Mouse (Mus musculus): ENCODE measurements around the gene Kat8.

The Kat8 gene

DNA sequence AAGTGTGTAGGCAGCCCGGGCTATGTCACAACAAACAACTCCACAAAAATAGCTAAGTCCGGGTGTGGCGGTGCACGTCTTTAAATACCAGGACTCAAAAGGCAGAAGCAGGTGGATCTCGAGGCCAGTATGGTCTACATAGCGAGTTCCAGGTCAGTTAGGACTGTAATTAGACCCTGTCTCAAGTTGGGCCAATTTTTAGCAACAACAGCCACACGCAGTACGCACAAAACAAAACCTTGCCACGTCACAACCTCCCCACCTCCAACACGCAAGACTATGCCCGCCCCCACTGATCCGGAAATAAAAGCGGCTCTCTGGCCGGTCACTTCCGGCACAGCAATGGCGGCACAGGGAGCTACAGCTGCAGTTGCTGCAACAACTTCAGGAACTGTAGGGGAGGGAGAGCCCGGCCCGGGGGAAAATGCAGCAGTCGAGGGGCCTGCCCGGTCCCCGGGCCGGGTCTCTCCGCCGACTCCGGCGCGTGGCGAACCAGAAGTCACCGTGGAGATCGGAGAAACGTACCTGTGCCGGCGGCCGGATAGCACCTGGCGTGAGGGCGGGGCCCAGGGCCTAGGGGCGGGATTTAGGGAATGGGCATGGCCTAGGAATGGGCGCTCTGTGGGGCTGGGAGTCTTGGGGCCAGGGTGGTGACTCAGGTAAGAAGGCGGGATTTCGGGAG lies at the start of gene Kat8:
Gene Kat8 (plus strand): TSS at position 327 of the 682 bp plus-strand sequence.
- CTCF ChIA-PET = interaction anchor here (0.7 to 0.8 kb wide), 2 partner anchors 9 to 112 kb away, joined by 3 to 12 read pairs; partner anchors contain the start of gene Hsd3b7

GRCm38 (mm10) chr7:127866434-127866833 lies 45.9 kb upstream of the Kat8 start:
- CTCF ChIA-PET = interaction anchor here (0.6 kb wide), 1 partner anchor 101 kb away, joined by 7 read pairs; no protein-coding TSS in a partner anchor

DNA sequence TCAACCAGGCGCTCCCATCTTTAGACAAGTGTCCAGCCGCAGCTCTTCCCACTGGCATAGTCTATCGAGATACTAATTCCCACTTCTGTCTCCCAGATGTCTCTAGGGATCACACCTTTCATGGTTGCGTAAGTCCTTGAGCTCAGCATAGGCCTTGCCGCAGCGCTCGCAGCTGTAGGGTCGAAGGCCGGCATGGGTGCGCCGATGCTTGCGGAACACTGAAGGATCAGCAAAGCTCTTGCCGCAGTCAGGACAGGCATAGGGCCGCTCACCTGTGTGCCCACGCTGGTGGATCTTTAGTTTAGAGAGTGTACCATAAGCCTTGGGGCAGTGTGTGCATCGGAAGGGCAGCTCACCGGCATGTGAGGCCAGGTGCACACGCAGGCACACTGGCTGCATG lies 44.7 kb upstream of the Kat8 start:
- CTCF ChIA-PET = no interaction called here

GRCm38 (mm10) chr7:127869149-127869810 lies 43.0 kb upstream of the Kat8 start:
- CTCF ChIA-PET = interaction anchor here (0.5 kb wide), 1 partner anchor 187 kb away, joined by 6 read pairs; no protein-coding TSS in a partner anchor

GRCm38 (mm10) chr7:127870136-127870821 lies 42.0 kb upstream of the Kat8 start:
- CTCF ChIA-PET = interaction anchor here (0.5 to 0.6 kb wide), 2 partner anchors 16 to 1117 kb away, joined by 3 to 5 read pairs; no protein-coding TSS in a partner anchor

- CTCF ChIA-PET = interaction anchor here (0.5 to 1.0 kb wide), 6 partner anchors 42 to 577 kb away, joined by 3 to 4 read pairs (median 3); no protein-coding TSS in a partner anchor
Observed at GRCm38 (mm10) chr7:127874812-127875626, 37.3 kb upstream of the Kat8 start.

GRCm38 (mm10) chr7:127875627-127876001 lies 36.7 kb upstream of the Kat8 start:
- CTCF ChIA-PET = interaction anchor here (0.5 to 0.7 kb wide), 4 partner anchors 47 to 578 kb away, joined by 3 to 4 read pairs (median 3); no protein-coding TSS in a partner anchor

DNA sequence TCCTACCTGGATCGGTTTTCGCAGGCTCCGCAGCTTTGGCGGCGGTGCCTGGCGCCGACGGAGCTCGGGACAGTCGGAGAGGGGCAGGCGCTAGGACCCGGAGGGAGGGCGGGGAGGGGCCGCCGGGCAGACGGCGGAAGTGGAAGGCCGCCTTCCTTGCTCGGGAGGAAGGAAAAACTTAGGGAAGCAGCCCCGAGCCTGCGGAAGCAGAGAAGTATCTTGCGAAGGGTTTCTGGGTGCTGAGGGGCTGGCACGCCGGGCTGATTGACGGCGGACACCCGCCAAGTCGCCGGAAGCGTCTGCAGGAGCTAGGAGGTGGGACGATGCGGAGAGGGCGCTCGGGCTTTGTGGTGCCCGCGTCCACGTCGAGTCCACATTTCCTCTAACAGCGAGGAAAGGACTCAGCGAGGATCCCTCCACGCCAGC lies 36.3 kb upstream of the Kat8 start, which contains the start of gene Zfp646:
Gene Zfp646 (plus strand): TSS at position 181 of the 426 bp plus-strand sequence.
- CTCF ChIA-PET = interaction anchor here (0.6 kb wide), 2 partner anchors 47 to 1212 kb away, joined by 3 to 4 read pairs; no protein-coding TSS in a partner anchor

DNA sequence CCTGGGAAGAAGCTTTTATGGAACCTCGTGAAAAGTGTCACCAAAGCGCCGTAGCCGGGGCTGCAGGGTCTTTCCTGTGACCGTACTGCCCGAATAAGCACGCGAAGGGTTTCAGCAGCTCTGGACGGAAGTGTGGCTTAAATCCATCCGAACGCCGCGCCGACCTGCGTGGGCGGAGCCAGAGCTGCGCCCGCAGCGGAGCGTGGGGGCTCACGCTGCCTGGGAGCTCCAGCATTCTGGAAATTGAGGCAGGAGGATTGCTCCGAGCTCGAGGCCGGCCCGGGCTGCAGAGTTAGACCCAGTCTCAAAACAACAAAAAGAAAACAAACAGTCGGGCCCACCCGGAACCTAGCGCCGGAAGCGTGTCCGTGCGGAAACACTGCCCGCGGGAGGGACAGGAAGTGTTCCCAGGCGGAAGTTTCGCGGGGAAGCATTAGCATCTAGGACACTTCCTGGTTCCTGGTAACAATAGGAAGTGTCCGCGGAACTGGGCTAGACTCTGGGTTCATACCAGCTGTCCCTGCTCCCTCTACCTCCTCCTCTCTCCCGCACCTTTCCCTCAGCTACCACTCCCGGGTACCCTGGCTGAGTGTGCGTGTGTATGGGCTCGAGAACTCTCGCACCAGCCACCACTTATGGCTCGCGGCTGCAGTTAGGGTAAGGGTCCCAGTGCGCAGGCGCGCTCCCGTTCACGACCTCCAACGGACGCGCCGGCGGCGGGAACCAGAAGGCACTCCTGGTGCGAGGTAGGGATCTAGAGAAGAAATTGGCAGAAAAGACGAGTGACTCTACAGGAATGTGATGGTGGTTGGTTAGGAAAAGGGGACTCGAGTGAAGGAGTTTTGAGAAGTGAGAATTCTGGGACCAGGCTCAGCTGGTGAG lies 35.6 kb upstream of the Kat8 start, which contains the start of gene Zfp668:
Gene Zfp668 (minus strand): TSS at position 362 of the 882 bp plus-strand sequence.
- CTCF ChIA-PET = interaction anchor here (0.6 kb wide), 1 partner anchor 1213 kb away, joined by 3 read pairs; no protein-coding TSS in a partner anchor

DNA sequence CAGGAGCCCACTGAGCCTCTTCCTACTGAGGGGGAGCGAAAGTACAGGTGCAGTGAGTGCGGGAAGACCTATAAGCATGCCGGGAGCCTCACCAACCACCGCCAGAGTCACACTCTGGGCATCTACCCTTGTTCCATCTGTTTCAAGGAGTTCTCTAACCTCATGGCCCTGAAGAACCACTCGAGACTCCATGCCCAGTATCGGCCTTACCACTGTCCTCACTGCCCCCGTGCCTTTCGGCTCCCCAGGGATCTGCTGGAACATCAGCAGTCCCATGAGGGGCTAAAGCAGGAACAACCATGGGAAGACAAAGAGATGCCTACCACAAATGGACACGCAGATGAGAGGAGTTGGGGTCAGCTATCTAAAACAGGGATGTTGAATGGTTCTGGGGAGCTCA lies 33.0 kb upstream of the Kat8 start:
- CTCF ChIA-PET = interaction anchor here (1.4 kb wide), 1 partner anchor 25 kb away, joined by 5 read pairs; the partner anchor contains the start of gene Bckdk

- CTCF ChIA-PET = interaction anchor here (0.5 to 1.4 kb wide), 2 partner anchors 16 to 24 kb away, joined by 5 to 7 read pairs; partner anchors contain the start of gene Bckdk
Observed at GRCm38 (mm10) chr7:127880431-127880830, 31.9 kb upstream of the Kat8 start.

DNA sequence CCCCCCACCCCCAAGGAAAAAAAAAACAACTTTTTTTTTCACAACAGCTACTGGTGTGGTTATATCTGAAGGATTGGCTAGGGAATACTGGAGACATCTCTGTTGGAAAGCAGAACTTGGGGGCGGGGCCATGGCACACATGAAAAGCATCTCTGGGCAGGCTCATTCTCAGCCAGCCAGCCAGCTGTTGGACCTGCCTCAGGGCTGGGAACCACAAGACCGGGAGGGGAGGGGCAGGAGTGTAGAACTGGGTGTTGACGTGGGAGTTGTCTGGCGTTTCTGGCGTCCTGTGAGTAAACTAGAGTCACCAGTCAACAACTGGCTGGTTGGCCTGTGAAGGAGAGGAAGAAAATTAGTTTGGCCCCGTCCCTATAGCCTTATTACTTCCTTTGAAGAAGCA lies 26.4 kb upstream of the Kat8 start:
- CTCF ChIA-PET = interaction anchor here (0.6 kb wide), 1 partner anchor 15 kb away, joined by 5 read pairs; no protein-coding TSS in a partner anchor

DNA sequence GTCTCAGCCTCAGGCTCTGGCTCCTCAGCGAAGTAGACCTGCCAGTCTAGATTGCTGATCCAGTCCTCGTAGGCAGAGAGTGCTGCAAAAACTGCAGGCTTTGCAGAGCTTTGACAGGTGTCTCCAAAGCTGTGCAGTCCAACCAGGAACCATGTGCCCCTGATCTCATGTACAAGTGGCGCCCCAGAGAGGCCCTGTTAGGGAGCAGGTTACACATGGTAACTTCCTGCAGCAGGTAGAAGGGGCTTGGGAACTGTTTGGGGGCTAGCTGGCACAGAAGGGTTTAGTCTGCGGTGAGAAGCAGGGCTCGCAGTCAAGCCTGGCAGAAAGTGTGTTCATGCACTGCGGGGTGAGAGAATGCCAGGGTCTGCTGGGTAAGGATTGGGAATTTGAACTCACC lies 25.8 kb upstream of the Kat8 start:
- CTCF ChIA-PET = no interaction called here

DNA sequence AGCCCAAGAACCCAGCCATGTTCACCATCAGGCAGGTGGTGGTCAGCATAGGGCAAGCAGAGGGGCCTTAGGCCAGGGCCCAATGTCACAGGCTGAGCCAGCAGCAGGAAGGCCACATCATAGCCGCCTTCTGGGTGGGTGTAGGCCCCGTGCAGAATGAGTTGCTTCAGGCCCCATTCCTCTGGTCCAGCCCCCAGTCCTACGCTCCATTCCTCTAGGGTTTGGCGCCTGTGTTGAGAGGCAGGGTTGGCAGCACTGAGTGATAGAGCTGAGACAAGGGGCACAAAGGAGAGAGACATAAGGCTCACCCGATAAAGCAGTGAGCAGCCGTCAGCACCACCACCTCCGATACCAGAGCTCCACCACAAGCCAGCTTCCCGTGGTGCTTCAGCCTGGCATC lies 25.1 kb upstream of the Kat8 start:
- CTCF ChIA-PET = no interaction called here

- CTCF ChIA-PET = no interaction called here
Observed at GRCm38 (mm10) chr7:127887781-127888180, 24.5 kb upstream of the Kat8 start.

DNA sequence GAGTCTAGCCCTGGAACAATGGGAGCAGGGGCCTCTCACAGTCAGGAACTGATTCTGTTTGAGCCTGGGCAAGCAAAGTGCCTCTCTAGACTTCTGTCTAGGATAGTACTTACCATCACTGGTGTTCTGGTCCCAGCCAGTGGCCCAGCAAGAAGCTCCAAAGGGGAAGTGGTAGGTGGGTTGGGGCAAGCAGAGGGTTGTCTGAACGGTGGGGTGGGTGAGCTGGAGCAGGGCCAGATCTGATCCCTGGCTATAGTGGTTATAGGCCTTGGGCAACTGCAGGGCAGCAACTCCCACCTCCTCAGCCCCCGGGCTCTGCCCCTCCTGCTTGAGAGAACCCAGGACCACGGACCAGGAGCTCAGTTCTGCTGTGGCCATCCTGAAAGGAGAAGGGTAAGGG lies 23.5 kb upstream of the Kat8 start:
- CTCF ChIA-PET = no interaction called here

DNA sequence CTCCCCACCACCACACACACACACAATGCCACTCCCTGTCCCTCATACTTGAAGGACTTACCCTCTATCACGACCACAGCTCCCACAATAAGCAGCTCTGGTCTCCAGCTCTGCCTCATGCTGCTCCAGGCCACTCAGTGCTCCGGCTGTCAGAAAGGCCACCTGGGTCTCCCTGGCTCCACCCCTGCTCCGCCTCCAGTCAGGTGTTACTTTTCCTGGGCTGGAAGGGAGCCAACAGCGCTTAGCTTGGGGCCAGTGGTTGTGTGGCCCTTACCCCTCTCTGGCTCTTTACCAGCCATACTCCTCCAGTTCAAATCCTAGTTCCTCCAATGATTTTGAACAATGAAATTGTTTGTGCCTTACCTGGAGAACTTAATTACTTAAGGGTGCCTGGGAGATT lies 21.5 kb upstream of the Kat8 start, which contains the start of gene Prss53:
Gene Prss53 (minus strand): TSS at position 173 of the 400 bp plus-strand sequence.
- CTCF ChIA-PET = no interaction called here

- CTCF ChIA-PET = interaction anchor here (0.5 kb wide), 1 partner anchor 72 kb away, joined by 4 read pairs; no protein-coding TSS in a partner anchor
Observed at GRCm38 (mm10) chr7:127894480-127894879, 17.8 kb upstream of the Kat8 start.

- CTCF ChIA-PET = interaction anchor here (0.6 to 1.1 kb wide), 6 partner anchors 22 to 1145 kb away, joined by 4 to 9 read pairs (median 6); no protein-coding TSS in a partner anchor
Observed at GRCm38 (mm10) chr7:127895442-127895841, 16.9 kb upstream of the Kat8 start, which contains the start of the genes Gm21974 and Vkorc1. TSS of gene Gm21974 (minus strand) at chr7:127895454. TSS of gene Vkorc1 (minus strand) at chr7:127895617.
